Mouse (Mus musculus): ENCODE data around the gene Endog. TPM values are rescaled to one million over a fixed set of nuclear protein-coding genes. Genes with fewer than 3 reads are reported as not detected.
"Not testable (repeated sequence)": the region's sequence is repeated elsewhere in the genome, so short reads cannot be mapped to it uniquely, and the experiment has no call there.

Endog gene
- polyA plus RNA-seq, 1 experiment from 2014 or later, result 17.4 TPM

DNA sequence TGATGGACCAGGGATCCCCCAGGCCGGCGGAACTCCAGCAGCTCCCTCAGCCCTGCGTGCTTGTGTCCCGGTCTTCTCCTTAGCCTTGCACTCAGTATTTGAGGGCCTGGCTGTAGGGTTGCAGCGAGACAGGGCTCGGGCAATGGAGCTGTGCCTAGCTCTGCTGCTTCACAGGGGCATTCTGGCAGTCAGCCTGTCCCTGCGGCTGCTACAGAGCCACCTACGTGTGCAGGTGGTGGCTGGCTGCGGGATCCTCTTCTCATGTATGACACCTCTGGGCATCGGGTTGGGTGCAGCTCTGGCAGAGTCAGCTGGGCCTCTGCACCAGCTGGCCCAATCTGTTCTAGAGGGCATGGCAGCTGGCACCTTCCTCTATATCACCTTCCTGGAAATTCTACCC lies 11.4 kb upstream of the Endog start:
- not testable (repeated sequence) for H3K4me1 ChIP-seq (ENCODE audit: control insufficient read depth, insufficient read depth, low read length); H3K27me3 ChIP-seq (replicated peaks; ENCODE audit: control insufficient read depth, insufficient read depth, low read length); H3K9me3 ChIP-seq (replicated peaks; ENCODE audit: control insufficient read depth, low read length); H3K4me3 ChIP-seq (ENCODE audit: low read depth, low read length); H3K36me3 ChIP-seq (ENCODE audit: control insufficient read depth, insufficient read depth, low read length); H3K9ac ChIP-seq (ENCODE audit: low read length); H3K27ac ChIP-seq (ENCODE audit: low read depth, low read length); H3K4me2 ChIP-seq (ENCODE audit: low read length); ATAC-seq; DNase-seq (ENCODE audit: low spot score)
- WGBS, result 85% methylated on average over 8 of the region's 10 CpGs

- Histone ChIP-seq H3K4me3 (ENCODE audit: low read depth, low read length) (no peak overlapping the region), H3K4me1 (ENCODE audit: control insufficient read depth, insufficient read depth, low read length) (no peaks in the 10 kb centered on the region), H3K9me3 (replicated peaks; ENCODE audit: control insufficient read depth, low read length) (peaks cover 4% of the 10 kb centered on the region; the same call in 1 of the 2 replicates), H3K36me3 (ENCODE audit: control insufficient read depth, insufficient read depth, low read length) (no peaks in the 10 kb centered on the region), H3K4me2 (ENCODE audit: low read length) (no peak overlapping the region), H3K27ac (ENCODE audit: low read depth, low read length) (no peak overlapping the region), H3K9ac (ENCODE audit: low read length) (no peak overlapping the region), H3K27me3 (replicated peaks; ENCODE audit: control insufficient read depth, insufficient read depth, low read length) (no peaks in the 10 kb centered on the region)
- peak; percentile 76 for DNase-seq (ENCODE audit: low spot score)
- no peak for ATAC-seq
Observed at GRCm38 (mm10) chr2:30161809-30162208, 9.5 kb upstream of the Endog start.

DNA sequence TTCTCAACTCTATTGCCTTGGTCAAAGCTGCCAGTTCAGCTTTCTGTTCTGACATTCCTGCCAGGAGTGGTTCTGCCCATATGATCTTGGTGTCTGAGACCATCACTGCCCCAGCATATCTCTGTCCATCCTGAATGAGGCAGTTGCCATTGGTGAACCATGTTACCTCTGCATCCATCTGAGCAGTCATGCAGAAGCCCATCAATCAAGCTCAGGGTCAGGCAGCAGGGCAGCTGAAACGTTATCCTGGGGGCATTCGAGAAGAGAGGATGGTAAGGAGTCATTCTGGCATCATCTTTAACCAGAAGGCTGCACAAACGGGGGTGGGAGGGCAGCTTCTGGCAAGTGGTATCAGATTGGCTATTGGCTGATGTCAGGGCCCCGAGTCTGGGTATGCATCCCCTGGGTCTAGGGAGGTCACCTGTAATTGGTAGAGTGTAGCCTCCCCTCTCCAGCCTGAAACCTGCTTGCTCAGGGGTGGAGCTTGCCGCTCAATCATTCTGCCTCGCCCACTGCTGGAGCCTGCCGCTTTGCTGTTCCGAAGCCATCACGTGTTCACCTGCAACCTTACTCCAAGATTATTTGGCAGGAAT lies 6.9 kb upstream of the Endog start:
- Histone ChIP-seq H3K9me3 (replicated peaks; ENCODE audit: control insufficient read depth, low read length) (peaks cover 6% of the 10 kb centered on the region; the same call in 1 of the 2 replicates), H3K36me3 (ENCODE audit: control insufficient read depth, insufficient read depth, low read length) (no peaks in the 10 kb centered on the region), H3K27ac (ENCODE audit: low read depth, low read length) (no peak overlapping the region), H3K4me3 (ENCODE audit: low read depth, low read length) (no peak overlapping the region), H3K27me3 (replicated peaks; ENCODE audit: control insufficient read depth, insufficient read depth, low read length) (no peaks in the 10 kb centered on the region), H3K4me2 (ENCODE audit: low read length) (no peak overlapping the region), H3K9ac (ENCODE audit: low read length) (no peak overlapping the region), H3K4me1 (ENCODE audit: control insufficient read depth, insufficient read depth, low read length) (no peaks in the 10 kb centered on the region)
- WGBS, result 68% methylated on average over 9 of the region's 9 CpGs
- DNase-seq (ENCODE audit: low spot score), result no peak
- ATAC-seq, result no peak

GRCm38 (mm10) chr2:30166677-30167076 lies 4.6 kb upstream of the Endog start:
- H3K27ac ChIP-seq (ENCODE audit: low read depth, low read length), result no peak overlapping the region
- H3K36me3 ChIP-seq (ENCODE audit: control insufficient read depth, insufficient read depth, low read length), result no peaks in the 10 kb centered on the region
- DNase-seq (ENCODE audit: low spot score) (no peak), ATAC-seq (no peak)
- no peak overlapping the region for H3K4me2 ChIP-seq (ENCODE audit: low read length)
- H3K9ac ChIP-seq (ENCODE audit: low read length), result no peak overlapping the region
- no peak overlapping the region for H3K4me3 ChIP-seq (ENCODE audit: low read depth, low read length)
- no peaks in the 10 kb centered on the region for H3K27me3 ChIP-seq (replicated peaks; ENCODE audit: control insufficient read depth, insufficient read depth, low read length)
- H3K9me3 ChIP-seq (replicated peaks; ENCODE audit: control insufficient read depth, low read length), result peaks cover 6% of the 10 kb centered on the region; the same call in 1 of the 2 replicates
- WGBS, result 58% methylated on average over 4 of the region's 4 CpGs
- no peaks in the 10 kb centered on the region for H3K4me1 ChIP-seq (ENCODE audit: control insufficient read depth, insufficient read depth, low read length)

DNA sequence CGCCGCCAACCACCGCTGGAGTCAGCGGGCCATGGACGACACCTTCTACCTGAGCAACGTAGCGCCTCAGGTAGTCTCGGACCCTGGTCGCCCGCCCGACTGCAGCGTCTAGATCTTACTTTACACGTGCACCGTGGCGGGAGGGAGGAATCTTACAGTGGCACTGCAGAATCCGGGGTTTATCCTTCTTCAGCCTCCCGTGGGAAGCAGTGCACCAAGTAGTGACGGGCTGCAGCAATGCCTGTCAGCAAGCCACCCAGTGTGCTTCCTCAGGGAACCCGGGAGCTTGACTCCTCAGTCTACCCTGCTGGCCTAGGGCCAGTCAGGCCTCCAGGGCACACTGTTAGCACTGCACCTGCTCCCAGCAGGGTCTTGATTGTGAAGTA lies 697 bp downstream of the Endog start:
- Histone ChIP-seq H3K9me3 (replicated peaks; ENCODE audit: control insufficient read depth, low read length) (peaks cover under 1% of the 10 kb centered on the region; the same call in 1 of the 2 replicates), H3K4me2 (ENCODE audit: low read length) (peak overlapping the region; percentile 82), H3K27me3 (replicated peaks; ENCODE audit: control insufficient read depth, insufficient read depth, low read length) (no peaks in the 10 kb centered on the region), H3K4me1 (ENCODE audit: control insufficient read depth, insufficient read depth, low read length) (peaks cover 4% of the 10 kb centered on the region), H3K9ac (ENCODE audit: low read length) (peak overlapping the region; percentile 71), H3K27ac (ENCODE audit: low read depth, low read length) (peak overlapping the region; percentile 80), H3K4me3 (ENCODE audit: low read depth, low read length) (peak overlapping the region; percentile 59), H3K36me3 (ENCODE audit: control insufficient read depth, insufficient read depth, low read length) (peaks cover 40% of the 10 kb centered on the region)
- 1% methylated on average over 19 of the region's 19 CpGs for WGBS
- DNase-seq (ENCODE audit: low spot score), result peak; percentile 25
- ATAC-seq, result peak; percentile 32; the same call in 1 of the 2 replicates

GRCm38 (mm10) chr2:30173541-30174240 lies 2.4 kb downstream of the Endog start:
- no peak for ATAC-seq
- WGBS, result 95% methylated on average over 20 of the region's 20 CpGs

GRCm38 (mm10) chr2:30175897-30176296 lies 4.6 kb downstream of the Endog start:
- Histone ChIP-seq H3K27me3 (replicated peaks; ENCODE audit: control insufficient read depth, insufficient read depth, low read length) (no peaks in the 10 kb centered on the region), H3K4me3 (ENCODE audit: low read depth, low read length) (no peak overlapping the region), H3K9me3 (replicated peaks; ENCODE audit: control insufficient read depth, low read length) (no peaks in the 10 kb centered on the region), H3K4me2 (ENCODE audit: low read length) (no peak overlapping the region), H3K27ac (ENCODE audit: low read depth, low read length) (no peak overlapping the region), H3K4me1 (ENCODE audit: control insufficient read depth, insufficient read depth, low read length) (peaks cover 12% of the 10 kb centered on the region), H3K9ac (ENCODE audit: low read length) (no peak overlapping the region), H3K36me3 (ENCODE audit: control insufficient read depth, insufficient read depth, low read length) (peaks cover 40% of the 10 kb centered on the region)
- ATAC-seq (no peak), DNase-seq (ENCODE audit: low spot score) (no peak)
- 93% methylated on average over 8 of the region's 8 CpGs for WGBS

More at GRCm38 (mm10) chr2:30173541-30174240, 2.4 kb downstream of the Endog start:
- Histone ChIP-seq H3K4me3 (ENCODE audit: low read depth, low read length) (no peak overlapping the region), H3K4me1 (ENCODE audit: control insufficient read depth, insufficient read depth, low read length) (peaks cover 12% of the 10 kb centered on the region), H3K27ac (ENCODE audit: low read depth, low read length) (no peak overlapping the region), H3K9ac (ENCODE audit: low read length) (no peak overlapping the region), H3K27me3 (replicated peaks; ENCODE audit: control insufficient read depth, insufficient read depth, low read length) (no peaks in the 10 kb centered on the region), H3K9me3 (replicated peaks; ENCODE audit: control insufficient read depth, low read length) (no peaks in the 10 kb centered on the region), H3K36me3 (ENCODE audit: control insufficient read depth, insufficient read depth, low read length) (peaks cover 40% of the 10 kb centered on the region), H3K4me2 (ENCODE audit: low read length) (no peak overlapping the region)
- DNase-seq (ENCODE audit: low spot score), result no peak

DNA sequence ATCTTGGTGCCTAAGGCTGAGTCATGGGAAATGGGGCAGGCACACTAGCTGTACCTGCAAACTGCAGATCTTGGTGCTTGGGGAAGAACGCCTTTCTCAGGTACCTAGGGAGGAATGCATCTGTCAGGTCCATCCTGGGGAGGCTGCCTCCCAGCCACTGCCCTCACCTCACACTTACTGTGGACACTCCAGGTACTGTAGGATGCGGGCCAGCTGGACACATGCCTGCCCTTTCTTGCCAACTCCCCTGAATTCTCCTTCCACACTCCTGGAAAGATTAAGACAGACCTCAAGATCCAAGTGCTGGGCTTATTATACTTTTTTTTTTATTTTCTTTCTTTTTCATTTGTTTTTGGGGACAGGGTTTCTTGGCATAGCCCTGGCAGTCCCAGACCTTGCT lies 5.3 kb downstream of the Endog start:
- Histone ChIP-seq H3K27me3 (replicated peaks; ENCODE audit: control insufficient read depth, insufficient read depth, low read length) (no peaks in the 10 kb centered on the region), H3K36me3 (ENCODE audit: control insufficient read depth, insufficient read depth, low read length) (peaks cover 40% of the 10 kb centered on the region), H3K4me3 (ENCODE audit: low read depth, low read length) (no peak overlapping the region), H3K4me1 (ENCODE audit: control insufficient read depth, insufficient read depth, low read length) (peaks cover 12% of the 10 kb centered on the region), H3K9me3 (replicated peaks; ENCODE audit: control insufficient read depth, low read length) (no peaks in the 10 kb centered on the region), H3K27ac (ENCODE audit: low read depth, low read length) (no peak overlapping the region), H3K9ac (ENCODE audit: low read length) (no peak overlapping the region), H3K4me2 (ENCODE audit: low read length) (no peak overlapping the region)
- DNase-seq (ENCODE audit: low spot score) (no peak), ATAC-seq (no peak)
- WGBS, result 93% methylated on average over 2 of the region's 2 CpGs

All from forebrain, embryonic 14.5 days (tissue).